Comparison of ENCODE assay signal across 8 mouse cellular contexts in genomic region chr8:107056076-107056972, GRCm38 (mm10). TPM values are rescaled to one million over a fixed set of nuclear protein-coding genes. Genes with fewer than 3 reads are reported as not detected.
DNase-seq lines count a peak whose midpoint lies in the region; ATAC-seq and TF ChIP-seq lines count a peak whose summit lies in the region.

Gene Cog8, minus strand, starts transcription at chr8:107056689.
Gene Nip7, plus strand, starts transcription at chr8:107056877.

- H3K27ac ChIP-seq in embryonic facial prominence, embryonic 13.5 days = peak within 1 kb of the TSS; percentile 60
- peak within 1 kb of the TSS; percentile 42 for H3K27ac ChIP-seq in kidney, adult 2 months (ENCODE audit: insufficient read depth, low read depth, low read length)
- peak within 1 kb of the TSS; percentile 66; the same call in 1 of the 2 replicates for H3K27ac ChIP-seq in limb, embryonic 12.5 days
- peak within 1 kb of the TSS; percentile 81 for H3K27ac ChIP-seq in midbrain, embryonic 15.5 days
- H3K27ac ChIP-seq in spleen, adult 2 months (ENCODE audit: insufficient read depth, low read length) = peak within 1 kb of the TSS; percentile 81

- under 1% methylated on average over 88 of the region's 88 CpGs for WGBS in embryonic facial prominence, embryonic 13.5 days
- WGBS in kidney, adult 2 months = under 1% methylated on average over 88 of the region's 88 CpGs
- whole genome bisulfite sequencing in limb, embryonic 12.5 days = under 1% methylated on average over 86 of the region's 88 CpGs
- under 1% methylated on average over 88 of the region's 88 CpGs for WGBS in midbrain, embryonic 15.5 days
- WGBS in spleen, adult 2 months = under 1% methylated on average over 88 of the region's 88 CpGs

- H3K9me3 ChIP-seq in embryonic facial prominence, embryonic 13.5 days = no peaks in the 10 kb centered on the region
- no peaks in the 10 kb centered on the region for H3K9me3 ChIP-seq in limb, embryonic 12.5 days
- no peaks in the 10 kb centered on the region for H3K9me3 ChIP-seq in midbrain, embryonic 15.5 days

- peaks cover 57% of the 10 kb centered on the region for H3K36me3 ChIP-seq in embryonic facial prominence, embryonic 13.5 days
- H3K36me3 ChIP-seq in kidney, adult 2 months (ENCODE audit: control insufficient read depth, insufficient read depth, low read length) = no peaks in the 10 kb centered on the region
- H3K36me3 ChIP-seq in limb, embryonic 12.5 days = peaks cover 57% of the 10 kb centered on the region
- H3K36me3 ChIP-seq in midbrain, embryonic 15.5 days (replicated peaks) = peaks cover 28% of the 10 kb centered on the region
- peaks cover 22% of the 10 kb centered on the region for H3K36me3 ChIP-seq in spleen, adult 2 months (ENCODE audit: control insufficient read depth, insufficient read depth, low read length)

- H3K4me2 ChIP-seq in embryonic facial prominence, embryonic 13.5 days = peak within 1 kb of the TSS; percentile 97
- H3K4me2 ChIP-seq in limb, embryonic 12.5 days = peak within 1 kb of the TSS; percentile 97
- peak within 1 kb of the TSS; percentile 82 for H3K4me2 ChIP-seq in midbrain, embryonic 15.5 days

- H3K4me3 ChIP-seq in embryonic facial prominence, embryonic 13.5 days = peak within 1 kb of the TSS; percentile 98
- H3K4me3 ChIP-seq in kidney, adult 2 months (ENCODE audit: insufficient read depth, low read depth, low read length) = peak within 1 kb of the TSS; percentile 90
- peak within 1 kb of the TSS; percentile 93 for H3K4me3 ChIP-seq in limb, embryonic 12.5 days (replicated peaks)
- H3K4me3 ChIP-seq in midbrain, embryonic 15.5 days = peak within 1 kb of the TSS; percentile 94
- H3K4me3 ChIP-seq in spleen, adult 2 months (ENCODE audit: extremely low read depth, insufficient read depth, insufficient read length) = peak within 1 kb of the TSS; percentile 85

- no peak for TF ChIP-seq CTCF in kidney, adult 2 months (conservative IDR thresholded peaks at IDR 0.05; ENCODE audit: insufficient read depth, insufficient read length, low read depth, low read length)
- TF ChIP-seq CTCF in spleen, adult 2 months (IDR thresholded peaks at IDR 0.05; ENCODE audit: extremely low read depth, insufficient read depth, insufficient read length, insufficient replicate concordance) = no peak

- H3K27me3 ChIP-seq in embryonic facial prominence, embryonic 13.5 days = no peaks in the 10 kb centered on the region
- H3K27me3 ChIP-seq in kidney, adult 2 months (replicated peaks; ENCODE audit: control insufficient read depth, insufficient read depth, low read length) = no peaks in the 10 kb centered on the region
- H3K27me3 ChIP-seq in limb, embryonic 12.5 days = no peaks in the 10 kb centered on the region
- no peaks in the 10 kb centered on the region for H3K27me3 ChIP-seq in midbrain, embryonic 15.5 days (replicated peaks)
- no peaks in the 10 kb centered on the region for H3K27me3 ChIP-seq in spleen, adult 2 months (ENCODE audit: control insufficient read depth, insufficient read depth, low read length)

- DNase-seq in 3134 (ENCODE audit: extremely low read depth, insufficient read length, low spot score) = peak; percentile 96
- DNase-seq in adrenal gland, postnatal 36 days = peak; percentile 97
- DNase-seq in heart, adult 18-20 months = peak; percentile 96 to 98
- peak; percentile 99 for DNase-seq in kidney, adult 2 months
- peak; percentile 93 to 95 for DNase-seq in spleen, adult 2 months (ENCODE audit: low read depth in 1 of 2, low spot score in 2 of 2)

- ATAC-seq in embryonic facial prominence, embryonic 13.5 days (ENCODE audit: insufficient number of reproducible peaks, insufficient read depth, low FRiP score, low TSS enrichment, low read depth) = peak; percentile 89
- peak; percentile 92 for ATAC-seq in limb, embryonic 12.5 days (ENCODE audit: insufficient number of reproducible peaks, insufficient read depth, low FRiP score, low TSS enrichment, low read depth)
- peak; percentile 96 for ATAC-seq in midbrain, embryonic 15.5 days (replicated peaks)

- peak within 1 kb of the TSS; percentile 89 for H3K9ac ChIP-seq in embryonic facial prominence, embryonic 13.5 days
- H3K9ac ChIP-seq in limb, embryonic 12.5 days (replicated peaks) = peak within 1 kb of the TSS; percentile 85
- peak within 1 kb of the TSS; percentile 76 for H3K9ac ChIP-seq in midbrain, embryonic 15.5 days

- H3K4me1 ChIP-seq in embryonic facial prominence, embryonic 13.5 days = peaks cover 24% of the 10 kb centered on the region
- peaks cover 3% of the 10 kb centered on the region; the same call in 1 of the 2 replicates for H3K4me1 ChIP-seq in kidney, adult 2 months (ENCODE audit: control insufficient read depth, insufficient read depth, low read length)
- H3K4me1 ChIP-seq in limb, embryonic 12.5 days (replicated peaks) = peaks cover 22% of the 10 kb centered on the region
- peaks cover 25% of the 10 kb centered on the region for H3K4me1 ChIP-seq in midbrain, embryonic 15.5 days
- H3K4me1 ChIP-seq in spleen, adult 2 months (ENCODE audit: control insufficient read depth, insufficient read depth, insufficient read length) = peaks cover 2% of the 10 kb centered on the region

- peak; percentile 48 for TF ChIP-seq POLR2A in kidney, adult 2 months (IDR thresholded peaks at IDR 0.05; ENCODE audit: low read depth, low read length)
- peak; percentile 68; the same call in 1 of the 2 replicates for TF ChIP-seq POLR2A in spleen, adult 2 months (IDR thresholded peaks at IDR 0.05; ENCODE audit: low read depth, low read length)

RNA-seq across cellular contexts. Expression of gene Cog8, which starts in this region (rescaled TPM):
- 10 to 100 TPM; 29.3 to 40.6 TPM for total RNA-seq in adrenal gland, postnatal 36 days (2021)
- polyA plus RNA-seq in embryonic facial prominence, embryonic 13.5 days (2015; fragmentation: Nextera tagmentation; extraction: Ambion mirVana) = 39.9 and 40.4 TPM in 2 replicates
- 10 to 100 TPM; 15.8 to 17.1 TPM for total RNA-seq in heart, adult 18-20 months (2021)
- 29.4 and 32.2 TPM in 2 replicates for polyA plus RNA-seq in kidney, adult 2 months (2012; rRNA removed)
- 45.2 and 48.4 TPM in 2 replicates for polyA plus RNA-seq in limb, embryonic 12.5 days (2016; fragmentation: Nextera tagmentation; extraction: Ambion mirVana)
- polyA plus RNA-seq in midbrain, embryonic 15.5 days (2015; fragmentation: Nextera tagmentation; extraction: Ambion mirVana) = 42.0 and 44.8 TPM in 2 replicates
- 31.6 and 32.7 TPM in 2 replicates for polyA plus RNA-seq in spleen, adult 2 months (2012; rRNA removed)

RNA-seq across cellular contexts. Expression of gene Nip7, which starts in this region (rescaled TPM):
- 10 to 100 TPM; 47.4 to 57.5 TPM for total RNA-seq in adrenal gland, postnatal 36 days (2021)
- polyA plus RNA-seq in embryonic facial prominence, embryonic 13.5 days (2015; fragmentation: Nextera tagmentation; extraction: Ambion mirVana) = 87.2 and 109 TPM in 2 replicates
- total RNA-seq in heart, adult 18-20 months (2021) = 10 to 100 TPM; 22.1 to 22.8 TPM
- polyA plus RNA-seq in kidney, adult 2 months (2012; rRNA removed) = 38.2 and 54.3 TPM in 2 replicates
- 95.4 and 103 TPM in 2 replicates for polyA plus RNA-seq in limb, embryonic 12.5 days (2016; fragmentation: Nextera tagmentation; extraction: Ambion mirVana)
- polyA plus RNA-seq in midbrain, embryonic 15.5 days (2015; fragmentation: Nextera tagmentation; extraction: Ambion mirVana) = 70.2 and 71.1 TPM in 2 replicates
- 26.4 and 37.6 TPM in 2 replicates for polyA plus RNA-seq in spleen, adult 2 months (2012; rRNA removed)

Comparison
In these comparisons a context has a peak if more than half of its experiments do, and no peak if none do; other contexts are left out.
1. Peak in every context shown above with its lines: DNase-seq, ATAC-seq, H3K4me3 ChIP-seq and H3K27ac ChIP-seq.